Mouse (Mus musculus) T-helper 17 cell (primary cell): ENCODE results near the gene Art3.

ENCODE experiments used
- in situ Hi-C, 2 experiments: fragments of 300-600 bp; cut with MboI, MseI; formaldehyde crosslinking; loops; 1 replicate in 1 of 2; 2 replicates in 1 of 2; pipeline ENCODE4 v1.15.1; 2025; ENCODE audit warnings: high pct_unique_total_duplicates in 2 of 2

Gene Art3

GRCm38 (mm10) chr5:92331635-92332338 lies at the start of gene Art3:
Art3 (plus strand) TSS chr5:92331827.
- in situ Hi-C loops = no loop called here

- in situ Hi-C loops = no loop called here
Observed at GRCm38 (mm10) chr5:92282571-92282970, 49.1 kb upstream of the Art3 start.

GRCm38 (mm10) chr5:92283107-92283506 lies 48.5 kb upstream of the Art3 start:
- in situ Hi-C loops = no loop called here

GRCm38 (mm10) chr5:92287840-92288239 lies 43.8 kb upstream of the Art3 start:
- in situ Hi-C loops = no loop called here

GRCm38 (mm10) chr5:92291652-92292414 lies 39.8 kb upstream of the Art3 start:
- in situ Hi-C loops = no loop called here

- in situ Hi-C loops = no loop called here
Observed at GRCm38 (mm10) chr5:92294525-92294924, 37.1 kb upstream of the Art3 start.

- in situ Hi-C loops = loop anchor here in 1 of 2 experiments (10.0 kb wide), 1 partner anchor 1807 kb away; the partner anchor contains the start of gene Afp
Observed at GRCm38 (mm10) chr5:92302149-92302840, 29.3 kb upstream of the Art3 start.

- in situ Hi-C loops = loop anchor here in 1 of 2 experiments (10.0 kb wide), 1 partner anchor 1809 kb away; the partner anchor contains the start of gene Afp
Observed at GRCm38 (mm10) chr5:92304291-92304690, 27.3 kb upstream of the Art3 start.

- in situ Hi-C loops = loop anchor here in 1 of 2 experiments (5.0 to 10.0 kb wide), 2 partner anchors 72 to 1815 kb away; partner anchors contain the start of gene Afp
Observed at GRCm38 (mm10) chr5:92309681-92310511, 21.7 kb upstream of the Art3 start, which contains the start of gene Sdad1. Sdad1 (minus strand) TSS chr5:92310479.

GRCm38 (mm10) chr5:92312046-92312715 lies 19.4 kb upstream of the Art3 start:
- in situ Hi-C loops = loop anchor here in 1 of 2 experiments (5.0 kb wide), 1 partner anchor 70 kb away; no protein-coding TSS in a partner anchor

GRCm38 (mm10) chr5:92313776-92314175 lies 17.9 kb upstream of the Art3 start:
- in situ Hi-C loops = loop anchor here in 1 of 2 experiments (5.0 kb wide), 1 partner anchor 69 kb away; no protein-coding TSS in a partner anchor

- in situ Hi-C loops = loop anchor here in 1 of 2 experiments (5.0 kb wide), 1 partner anchor 59 kb away; no protein-coding TSS in a partner anchor
Observed at GRCm38 (mm10) chr5:92318119-92318518, 13.5 kb upstream of the Art3 start.

- in situ Hi-C loops = loop anchor here in 1 of 2 experiments (5.0 kb wide), 1 partner anchor 59 kb away; no protein-coding TSS in a partner anchor
Observed at GRCm38 (mm10) chr5:92318596-92318995, 13.0 kb upstream of the Art3 start.

- in situ Hi-C loops = no loop called here
Observed at GRCm38 (mm10) chr5:92321631-92322400, 9.8 kb upstream of the Art3 start.

- in situ Hi-C loops = no loop called here
Observed at GRCm38 (mm10) chr5:92322612-92323011, 9.0 kb upstream of the Art3 start.

- in situ Hi-C loops = no loop called here
Observed at GRCm38 (mm10) chr5:92323264-92323663, 8.4 kb upstream of the Art3 start.

- in situ Hi-C loops = no loop called here
Observed at GRCm38 (mm10) chr5:92327367-92327766, 4.3 kb upstream of the Art3 start.

GRCm38 (mm10) chr5:92327929-92328328 lies 3.7 kb upstream of the Art3 start, which contains the start of gene Cxcl9:
Cxcl9 (minus strand) TSS chr5:92328079.
- in situ Hi-C loops = no loop called here

- in situ Hi-C loops = no loop called here
Observed at GRCm38 (mm10) chr5:92331122-92331521, 505 bp upstream of the Art3 start.
